Comparison of ENCODE assay signal across 23 mouse cellular contexts in the genomic region with DNA sequence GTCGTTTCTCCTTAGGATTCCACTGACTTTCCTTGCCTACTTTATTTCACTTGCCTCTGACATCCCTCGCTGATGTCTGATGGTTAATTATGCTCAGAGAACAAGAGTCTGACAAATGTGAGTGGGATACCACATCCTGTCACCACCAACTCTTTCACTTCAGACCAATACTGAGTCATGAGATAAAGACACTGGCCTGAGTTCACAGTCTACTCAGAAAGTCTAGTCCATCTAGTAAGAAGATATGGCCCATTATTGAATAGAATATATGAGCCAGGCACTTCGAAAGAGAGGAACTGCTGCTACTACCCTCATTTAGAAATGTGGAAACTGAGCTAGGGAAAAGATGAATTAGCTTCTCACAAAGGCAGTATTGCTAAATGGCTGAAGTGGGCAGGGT.
"Had no signal": no experiment of that assay in that cellular context is flagged by ENCODE, and none has a peak within 500 bp of the region (broad histone marks: within the 10 kb centered on the region; RNA-seq: fewer than 3 reads in every experiment).

No protein-coding gene starts in this region.

- H3K27me3 ChIP-seq: heart, embryonic 12.5 days; hindbrain, embryonic 12.5 days; intestine, embryonic 15.5 days; limb, embryonic 13.5 days; limb, embryonic 15.5 days; liver, embryonic 12.5 days had no signal

- H3K27ac ChIP-seq: heart, embryonic 10.5 days; hindbrain, embryonic 10.5 days; hindbrain, embryonic 12.5 days; hindbrain, embryonic 14.5 days; intestine, embryonic 15.5 days; kidney, postnatal 0 days; limb, embryonic 13.5 days; limb, embryonic 15.5 days; liver, embryonic 12.5 days; liver, embryonic 14.5 days had no signal

- H3K36me3 ChIP-seq: heart, embryonic 10.5 days; heart, embryonic 12.5 days; hindbrain, embryonic 10.5 days; hindbrain, embryonic 12.5 days; intestine, embryonic 15.5 days; limb, embryonic 13.5 days; limb, embryonic 15.5 days; liver, embryonic 12.5 days had no signal

- H3K9ac ChIP-seq: heart, embryonic 12.5 days; hindbrain, embryonic 12.5 days; hindbrain, embryonic 14.5 days; intestine, embryonic 15.5 days; limb, embryonic 13.5 days; limb, embryonic 15.5 days; liver, embryonic 12.5 days; liver, embryonic 14.5 days had no signal

- H3K4me1 ChIP-seq: hindbrain, embryonic 10.5 days; hindbrain, embryonic 12.5 days; intestine, embryonic 15.5 days; limb, embryonic 13.5 days; limb, embryonic 15.5 days; liver, embryonic 12.5 days had no signal

- DNase-seq: gastrocnemius, postnatal 10 days; gastrocnemius, postnatal 25 days; heart, postnatal 10 days; heart, postnatal 4 days; kidney, adult 18-20 months; kidney, adult 8-10 months; kidney, postnatal 14 days; kidney, postnatal 36 days; left cerebral cortex, postnatal 4 days had no signal

- ATAC-seq: hindbrain, embryonic 16.5 days; inflammation-experienced regulatory T-cells, adult 6 months; intestine, embryonic 15.5 days; intestine, postnatal 0 days; liver, embryonic 12.5 days had no signal

- H3K4me3 ChIP-seq: heart, embryonic 10.5 days; heart, embryonic 12.5 days; hindbrain, embryonic 10.5 days; hindbrain, embryonic 12.5 days; intestine, embryonic 15.5 days; limb, embryonic 13.5 days; limb, embryonic 15.5 days; liver, embryonic 12.5 days had no signal

- H3K9me3 ChIP-seq: heart, embryonic 10.5 days; heart, embryonic 12.5 days; hindbrain, embryonic 10.5 days; hindbrain, embryonic 12.5 days; intestine, embryonic 15.5 days; limb, embryonic 13.5 days; limb, embryonic 15.5 days; liver, embryonic 12.5 days had no signal

- H3K4me2 ChIP-seq: heart, embryonic 12.5 days; hindbrain, embryonic 12.5 days; hindbrain, embryonic 14.5 days; intestine, embryonic 15.5 days; limb, embryonic 13.5 days; limb, embryonic 15.5 days; liver, embryonic 12.5 days had no signal
